Mouse (Mus musculus) stomach, postnatal 0 days (tissue): ENCODE measurements around the gene Nmur1. TPM values are rescaled to one million over a fixed set of nuclear protein-coding genes. Genes with fewer than 3 reads are reported as not detected.

Experiments
- ATAC-seq: fragments of 200-750 bp; cut with Nextera tagmentation; 2 replicates; pipeline ENCODE4 v1.8.0; 2017; ENCODE audit not compliant: low FRiP score, low TSS enrichment
- DNase-seq: peaks from one replicate; pipeline ENCODE4 v3.0.0-alpha.2; 2016; ENCODE audit warnings: low spot score
- H3K27ac ChIP-seq: fragments of 300-500 bp; sonication (generic); replicated peaks from 2 replicates; pipeline ENCODE4 v1.5.1; 2014; ENCODE audit warnings: mild to moderate bottlenecking, control low read depth
- H3K27me3 ChIP-seq: fragments of 300-500 bp; sonication (generic); 2 replicates; pipeline ENCODE4 v1.6.1; 2014; ENCODE audit warnings: low read length; ENCODE audit not compliant: control insufficient read depth, insufficient read depth
- H3K36me3 ChIP-seq: fragments of 300-500 bp; sonication (generic); 2 replicates; pipeline ENCODE4 v1.6.1; 2014; ENCODE audit warnings: low read length, mixed read lengths; ENCODE audit not compliant: control insufficient read depth, insufficient read depth
- H3K4me1 ChIP-seq: fragments of 300-500 bp; sonication (generic); replicated peaks from 2 replicates; pipeline ENCODE4 v1.6.1; 2014; ENCODE audit warnings: antibody characterized with exemption; ENCODE audit not compliant: control insufficient read depth, insufficient read depth
- H3K4me2 ChIP-seq: fragments of 300-500 bp; sonication (generic); replicated peaks from 2 replicates; pipeline ENCODE4 v1.6.1; 2014; ENCODE audit warnings: low read depth, mild to moderate bottlenecking, control low read depth, moderate library complexity
- H3K4me3 ChIP-seq: fragments of 300-500 bp; sonication (generic); 2 replicates; pipeline ENCODE4 v1.5.1; 2014; ENCODE audit warnings: low read depth, low read length, control low read depth
- H3K9ac ChIP-seq: fragments of 300-500 bp; sonication (generic); 2 replicates; pipeline ENCODE4 v1.6.1; 2014; ENCODE audit warnings: mild to moderate bottlenecking, low read length, control low read depth, mixed read lengths
- H3K9me3 ChIP-seq: fragments of 300-500 bp; sonication (generic); 2 replicates; pipeline ENCODE4 v1.6.1; 2016; ENCODE audit warnings: low read length; ENCODE audit not compliant: control insufficient read depth
- CTCF ChIP-seq: IDR thresholded peaks from 2 replicates; pipeline ENCODE4 v1.5.1; 2016; ENCODE audit warnings: antibody characterized with exemption, low read depth, mild to moderate bottlenecking, moderate library complexity
- EP300 ChIP-seq: optimal IDR thresholded peaks from 2 replicates; pipeline ENCODE3; 2016; ENCODE audit warnings: antibody characterized with exemption
- WGBS: fragments of 180-500 bp; shearing (Covaris S2); extraction: QIAGEN DNeasy Blood & Tissue Kit; methylation state at CpG from one replicate; pipeline ENCODE4 v1.1.7; 2014; 5-methylcytosine and 5-hydroxymethylcytosine counted together
- polyA plus RNA-seq: library from polyadenylated mRNA; unstranded; fragments of >200 nt; fragmentation: Nextera tagmentation; extraction: Ambion mirVana; gene quantifications from 2 replicates; pipeline ENCODE4 v1.2.1, GENCODE M21; 2015

Gene Nmur1
- polyA plus RNA-seq, 1 experiment from 2014 or later: 0.56 TPM

DNA sequence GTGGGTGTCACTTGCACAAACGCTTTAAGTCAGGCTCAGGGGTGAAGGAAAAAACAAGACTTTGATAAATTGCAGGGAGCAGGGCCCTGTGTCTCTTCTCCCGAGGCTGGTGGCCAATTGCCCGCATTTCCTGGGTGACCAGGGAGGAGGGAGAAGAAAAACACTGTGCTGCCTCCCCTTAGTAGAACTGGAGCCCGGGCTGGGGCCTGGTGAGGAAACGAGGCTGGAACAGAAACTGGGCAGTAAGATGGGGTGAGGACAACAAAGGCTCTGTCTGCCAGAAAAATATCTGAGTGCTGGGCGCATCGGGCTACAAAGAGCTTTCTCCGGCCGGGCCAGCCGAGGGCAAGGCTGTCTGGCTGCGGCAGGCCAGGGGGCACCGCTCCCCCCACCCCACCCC is 8.0 kb upstream of the Nmur1 start:
- WGBS: 0% methylated on average over 11 of the region's 12 CpGs
- TF ChIP-seq CTCF (no peak), EP300 (no peak)
- H3K27ac ChIP-seq: peak overlapping the region; percentile 99

DNA sequence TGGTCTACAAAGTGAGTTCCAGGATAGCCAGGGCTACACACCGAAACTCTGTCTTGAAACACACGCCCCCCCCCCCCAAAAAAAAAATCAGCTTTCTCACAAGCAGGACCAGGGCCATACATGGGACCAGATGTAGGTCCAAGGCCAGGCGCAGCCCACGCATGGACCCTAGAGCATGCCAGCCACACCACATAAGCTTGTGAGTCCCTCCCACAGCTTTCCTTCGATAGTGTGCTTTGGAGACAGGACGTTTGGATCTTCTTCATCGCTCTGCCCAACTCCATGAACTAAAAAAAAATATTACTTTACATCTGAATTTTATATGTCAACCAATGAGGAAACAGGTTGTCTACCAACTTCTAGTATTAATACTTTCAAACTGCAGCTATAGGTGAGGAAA is 7.3 kb upstream of the Nmur1 start:
- Histone ChIP-seq H3K27me3 (no peaks in the 10 kb centered on the region), H3K9me3 (no peaks in the 10 kb centered on the region), H3K36me3 (no peaks in the 10 kb centered on the region), H3K4me2 (0 out of 2 replicates have a peak overlapping the region, but pooled peaks have one; percentile 78), H3K9ac (no peak overlapping the region), H3K27ac (peak overlapping the region; percentile 99), H3K4me3 (no peak overlapping the region), H3K4me1 (peaks cover 15% of the 10 kb centered on the region)
- no peak for ATAC-seq
- 68% methylated on average over 7 of the region's 7 CpGs for WGBS
- no peak for TF ChIP-seq CTCF
- no peak for TF ChIP-seq EP300
- DNase-seq: no peak

More for the DNA sequence above, 8.0 kb upstream of the Nmur1 start:
- DNase-seq: no peak
- H3K9ac ChIP-seq: peak overlapping the region; percentile 65
- ATAC-seq: peak; percentile 69
- no peaks in the 10 kb centered on the region for H3K27me3 ChIP-seq
- H3K4me1 ChIP-seq: peaks cover 15% of the 10 kb centered on the region
- H3K36me3 ChIP-seq: no peaks in the 10 kb centered on the region
- peak overlapping the region; percentile 78 for H3K4me2 ChIP-seq
- no peaks in the 10 kb centered on the region for H3K9me3 ChIP-seq
- peak overlapping the region; percentile 45 for H3K4me3 ChIP-seq

DNA sequence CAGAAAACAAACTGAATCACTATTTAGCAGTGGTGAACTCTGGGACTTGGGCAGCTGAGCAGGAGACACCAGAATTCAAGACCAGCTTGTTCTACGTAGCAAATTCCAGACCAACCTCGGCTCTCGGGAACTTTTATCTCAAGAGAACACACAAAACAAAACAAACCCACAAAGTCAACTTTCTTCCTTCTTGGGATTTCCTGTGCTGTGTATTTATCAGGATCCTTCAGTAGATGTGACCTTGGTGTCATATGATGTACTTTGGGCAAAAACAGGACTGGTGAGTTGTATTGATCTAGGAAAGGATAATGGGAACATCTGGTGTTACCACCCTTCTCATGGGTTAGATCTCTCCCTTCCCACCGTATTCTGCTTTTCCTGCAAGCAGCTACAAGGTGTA is 6.8 kb upstream of the Nmur1 start:
- Histone ChIP-seq H3K9me3 (no peaks in the 10 kb centered on the region), H3K27me3 (no peaks in the 10 kb centered on the region), H3K4me1 (peaks cover 15% of the 10 kb centered on the region), H3K4me2 (no peak overlapping the region), H3K36me3 (no peaks in the 10 kb centered on the region), H3K27ac (peak overlapping the region; percentile 30; the same call in 1 of the 2 replicates), H3K4me3 (no peak overlapping the region), H3K9ac (no peak overlapping the region)
- ATAC-seq: no peak
- no peak for DNase-seq
- 53% methylated on average over 4 of the region's 4 CpGs for WGBS
- TF ChIP-seq EP300 (no peak), CTCF (no peak)

DNA sequence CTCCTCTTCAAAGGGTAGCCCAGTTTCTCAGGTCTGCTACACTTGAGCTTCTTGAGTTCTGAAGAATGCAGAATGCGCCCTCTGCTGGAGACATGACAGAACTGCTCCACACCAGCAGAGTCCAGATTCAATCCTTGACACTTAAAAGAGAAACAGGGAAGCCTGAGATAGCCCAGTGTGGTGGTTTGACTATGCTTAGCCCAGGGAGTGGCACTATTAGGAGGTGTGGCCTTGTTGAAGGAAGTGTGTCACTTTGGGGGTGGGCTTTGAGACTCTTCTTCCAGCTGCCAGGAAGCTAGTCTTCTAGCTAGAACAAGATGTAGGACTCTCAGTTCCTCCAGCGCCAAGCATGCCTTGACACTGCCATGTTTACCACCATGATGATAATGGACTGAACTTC is 4.0 kb upstream of the Nmur1 start:
- WGBS: 45% methylated on average over 2 of the region's 2 CpGs
- DNase-seq (peak; percentile 70), ATAC-seq (no peak)
- Histone ChIP-seq H3K4me1 (peaks cover 6% of the 10 kb centered on the region), H3K36me3 (no peaks in the 10 kb centered on the region), H3K4me2 (no peak overlapping the region), H3K4me3 (no peak overlapping the region), H3K9me3 (no peaks in the 10 kb centered on the region), H3K27ac (no peak overlapping the region), H3K9ac (no peak overlapping the region), H3K27me3 (no peaks in the 10 kb centered on the region)
- TF ChIP-seq CTCF: peak; percentile 98
- no peak for TF ChIP-seq EP300

DNA sequence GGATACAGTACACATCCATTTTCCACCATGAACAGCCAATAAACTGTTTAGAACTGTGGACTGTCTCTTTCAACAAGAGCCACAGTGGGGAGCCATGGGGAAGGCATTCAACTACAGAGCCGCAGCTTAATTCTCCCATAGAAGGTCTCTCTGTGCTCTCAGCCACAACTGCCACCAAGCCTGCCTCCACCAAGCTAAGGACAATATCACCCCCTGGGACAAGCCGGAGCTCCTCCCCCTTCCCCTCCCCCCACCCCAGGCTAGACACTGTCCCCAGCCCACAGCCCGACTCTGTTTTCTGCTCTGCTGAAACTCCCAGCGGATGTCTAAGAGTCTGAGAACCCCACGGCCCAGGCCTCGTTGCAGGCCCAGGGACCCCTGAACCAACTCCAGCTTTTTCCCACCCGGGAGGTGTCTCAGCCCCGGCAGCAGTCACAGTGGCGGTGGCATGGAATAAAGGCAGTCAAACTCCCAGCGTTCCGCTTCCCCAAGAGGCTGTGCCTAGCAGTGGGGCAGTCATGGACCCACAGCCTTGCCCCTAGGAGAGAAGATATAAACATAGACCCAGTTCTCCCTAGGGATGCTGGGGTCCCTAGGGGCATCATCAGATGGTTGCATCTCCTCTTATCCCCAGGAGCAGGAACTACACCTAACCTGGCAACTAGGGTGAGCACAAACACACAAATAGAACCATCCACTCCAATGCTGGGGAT is 1.0 kb downstream of the Nmur1 start:
- ATAC-seq (no peak), DNase-seq (no peak)
- Histone ChIP-seq H3K9me3 (no peaks in the 10 kb centered on the region), H3K36me3 (no peaks in the 10 kb centered on the region), H3K4me3 (no peak overlapping the region), H3K27me3 (no peaks in the 10 kb centered on the region), H3K4me1 (no peaks in the 10 kb centered on the region), H3K27ac (no peak overlapping the region), H3K9ac (no peak overlapping the region), H3K4me2 (no peak overlapping the region)
- 41% methylated on average over 11 of the region's 11 CpGs for whole genome bisulfite sequencing
- no peak for TF ChIP-seq EP300
- no peak; the same call in 1 of the 2 replicates for TF ChIP-seq CTCF

DNA sequence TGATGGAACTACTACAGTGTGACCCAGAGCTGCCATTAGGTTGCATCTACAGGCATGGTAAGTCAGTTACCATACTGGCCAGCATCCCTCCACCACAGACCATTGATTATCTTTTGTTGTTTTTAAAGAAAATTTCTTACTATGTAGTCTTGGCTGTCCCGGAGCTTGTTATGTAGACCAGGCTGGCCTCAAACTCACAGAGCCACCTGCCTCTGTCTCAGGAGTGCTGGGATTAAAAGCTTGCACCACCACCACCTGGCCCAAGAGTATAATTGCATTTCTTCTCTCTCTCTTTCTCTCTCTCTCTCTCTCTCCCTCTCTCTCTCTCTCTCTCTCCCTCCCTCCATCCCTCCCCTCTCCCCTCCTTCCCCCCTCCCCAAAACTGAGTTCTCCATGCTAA is 1.7 kb downstream of the Nmur1 start:
- Histone ChIP-seq H3K9me3 (no peaks in the 10 kb centered on the region), H3K27me3 (no peaks in the 10 kb centered on the region), H3K36me3 (no peaks in the 10 kb centered on the region), H3K27ac (no peak overlapping the region), H3K9ac (no peak overlapping the region), H3K4me1 (no peaks in the 10 kb centered on the region), H3K4me2 (no peak overlapping the region), H3K4me3 (no peak overlapping the region)
- no peak for DNase-seq
- WGBS: 81% methylated on average over 1 of the region's 1 CpGs
- no peak for ATAC-seq
- TF ChIP-seq EP300 (no peak), CTCF (no peak)
